Mouse (Mus musculus) kidney, postnatal 10 days (tissue): ENCODE results near the gene Mylk2.

Experiments
- DNase-seq: peaks from one replicate; pipeline ENCODE4 v3.0.0; 2021; ENCODE audit warnings: mixed read lengths

Mylk2 gene

GRCm38 (mm10) chr2:152944013-152944412 is 32.9 kb downstream of the Mylk2 start:
- DNase-seq: no peak

- DNase-seq: peak; percentile 36
Measured at GRCm38 (mm10) chr2:152947098-152947497, 35.9 kb downstream of the Mylk2 start.

- no peak for DNase-seq
Measured at GRCm38 (mm10) chr2:152948438-152949020, 37.4 kb downstream of the Mylk2 start.

- peak; percentile 12 for DNase-seq
Measured at GRCm38 (mm10) chr2:152950358-152951064, 39.4 kb downstream of the Mylk2 start.

- peak; percentile 53 for DNase-seq
Measured at GRCm38 (mm10) chr2:152951065-152951849, 40.1 kb downstream of the Mylk2 start, which contains the start of gene Dusp15. TSS of gene Dusp15 (minus strand) at chr2:152951698.

- DNase-seq: peak; percentile 15
Measured at GRCm38 (mm10) chr2:152951850-152952720, 40.9 kb downstream of the Mylk2 start.

- peak; percentile 35 for DNase-seq
Measured at GRCm38 (mm10) chr2:152958116-152958515, 47.0 kb downstream of the Mylk2 start.

- peak; percentile 84 for DNase-seq
Measured at GRCm38 (mm10) chr2:152962091-152962793, 51.1 kb downstream of the Mylk2 start, which contains the start of gene Ttll9. TSS of gene Ttll9 (plus strand) at chr2:152962485.

GRCm38 (mm10) chr2:152965555-152965954 is 54.4 kb downstream of the Mylk2 start:
- DNase-seq: no peak
